Mouse (Mus musculus): ENCODE results near the gene Slc36a2.

DNA sequence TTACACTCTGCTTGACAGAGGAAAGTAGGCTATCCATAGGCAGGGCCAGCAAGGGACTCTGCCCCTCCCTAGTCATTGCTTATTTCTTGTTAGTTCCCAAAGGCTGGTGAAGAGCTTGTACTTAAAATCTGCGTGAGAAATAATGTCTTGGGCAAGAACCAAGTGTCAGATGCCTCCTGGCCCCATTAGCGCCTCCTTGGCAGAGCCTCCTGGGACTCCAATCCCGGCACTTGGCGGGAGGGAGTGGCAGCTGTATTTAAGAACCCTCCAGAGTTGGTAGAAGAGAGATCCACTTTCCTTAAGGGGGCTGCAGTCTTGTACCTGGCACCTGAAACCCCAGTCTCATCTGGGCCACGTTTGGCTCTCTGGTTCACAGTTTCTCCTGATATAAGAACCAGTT, 29.3 kb upstream of the Slc36a2 start:
- TF ChIP-seq CTCF (IDR thresholded peaks at IDR 0.05; ENCODE audit: low read depth, low read length) (no peak), POLR2A (IDR thresholded peaks at IDR 0.05; ENCODE audit: borderline replicate concordance, low read depth, low read length) (no peak)

All from bone marrow macrophage, adult 2 months (primary cell).